Mouse (Mus musculus) c-Kit-negative CD71-positive TER-119-positive erythroid progenitor cells, embryonic 14.5 days (primary cell): ENCODE data around the gene Aass.

Experiments
- DNase-seq: peaks from one replicate; pipeline ENCODE4 v3.0.0-alpha.2; 2013; ENCODE audit warnings: low read depth, low spot score

Gene Aass

DNA sequence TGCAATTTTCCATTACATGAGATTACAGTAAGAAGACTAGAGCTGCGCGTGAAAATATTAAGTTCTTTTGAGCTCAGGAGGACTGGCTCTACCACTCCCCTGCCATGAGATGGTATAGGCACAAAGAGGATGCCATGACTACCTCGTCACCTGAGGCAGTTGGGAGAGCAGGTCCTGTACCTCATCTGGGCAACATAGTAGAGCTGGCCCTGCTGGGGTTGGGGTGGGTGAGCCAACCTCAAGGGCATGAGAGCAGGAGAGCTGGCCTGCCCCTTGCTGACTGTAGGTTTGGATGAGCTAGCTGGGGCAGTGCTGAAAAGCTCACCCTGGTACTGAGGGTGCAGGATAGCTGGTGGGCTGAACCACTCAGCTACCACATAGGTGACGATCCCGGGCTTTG lies 77.1 kb downstream of the Aass start:
- DNase-seq: no peak

DNA sequence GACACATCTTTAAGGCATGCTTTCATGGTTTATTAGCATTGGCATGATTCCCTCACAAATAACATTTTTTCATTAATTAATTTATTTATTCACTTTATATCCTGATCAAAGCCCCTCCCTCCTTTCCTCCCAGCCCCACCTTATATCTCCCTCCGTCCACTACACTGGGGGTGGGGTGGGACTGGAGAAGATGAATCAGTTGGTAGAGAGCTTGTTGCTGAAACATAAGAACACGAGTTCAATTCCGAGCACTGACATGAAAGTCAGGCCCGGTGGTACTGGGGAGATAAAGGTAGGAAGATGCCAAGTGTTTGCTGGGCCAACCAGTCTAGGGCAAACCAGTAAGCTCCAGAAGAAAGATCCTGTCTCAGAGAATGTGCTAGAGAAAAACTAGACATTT lies 84.0 kb downstream of the Aass start:
- no peak for DNase-seq

DNA sequence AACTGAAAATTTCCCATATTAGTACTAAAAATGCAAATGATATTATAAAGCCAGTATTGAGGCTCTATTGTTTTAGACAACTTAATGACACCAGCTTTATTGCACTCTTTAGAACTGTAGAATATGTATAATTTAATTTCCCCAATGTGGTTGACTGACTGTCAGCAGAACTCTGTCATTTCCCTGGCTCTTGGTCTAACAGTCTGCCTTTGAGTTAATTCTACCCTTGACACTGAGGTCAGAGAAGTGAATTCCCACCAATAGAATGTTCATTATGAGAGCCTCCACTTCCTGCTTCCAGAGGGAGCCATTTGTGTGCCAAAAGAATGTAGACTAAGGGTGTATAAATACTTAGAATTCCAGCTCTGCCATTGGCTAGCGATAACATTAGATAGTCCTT lies 104.5 kb downstream of the Aass start:
- no peak for DNase-seq
